22 mouse cellular contexts compared by ENCODE assay signal in the genomic region with DNA sequence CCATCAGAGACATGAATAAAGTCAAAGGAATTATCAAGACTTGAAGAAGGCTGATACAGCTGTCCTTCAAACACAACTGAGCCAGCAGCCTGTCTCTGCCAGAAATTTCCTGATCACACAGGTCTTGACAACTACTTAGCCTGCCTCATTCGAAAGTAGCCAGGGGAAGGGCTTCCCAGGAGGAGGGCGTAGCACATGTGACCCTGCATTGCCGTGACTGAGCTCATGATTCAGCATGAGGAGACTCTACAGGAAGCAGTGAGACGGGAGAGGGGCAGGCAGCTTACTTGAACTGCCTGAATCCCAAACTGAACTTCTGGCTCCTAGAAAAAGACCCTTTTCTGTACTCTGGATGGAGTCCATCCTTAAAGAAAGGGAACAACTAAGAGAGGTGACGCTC.
"Had no signal": no experiment of that assay in that cellular context is flagged by ENCODE, and none has a peak within 500 bp of the region (broad histone marks: within the 10 kb centered on the region; RNA-seq: fewer than 3 reads in every experiment).

No protein-coding gene starts in this region.

- H3K9me3 ChIP-seq: intestine, embryonic 15.5 days; kidney, embryonic 15.5 days; limb, embryonic 10.5 days; limb, embryonic 13.5 days; midbrain, embryonic 10.5 days; neural tube, embryonic 12.5 days; neural tube, embryonic 15.5 days had no signal

- H3K4me1 ChIP-seq: kidney, embryonic 15.5 days; limb, embryonic 13.5 days; neural tube, embryonic 12.5 days had no signal

- ATAC-seq: intestine, embryonic 15.5 days; liver, postnatal 0 days; lung, postnatal 0 days had no signal

- H3K4me3 ChIP-seq: intestine, embryonic 15.5 days; kidney, embryonic 15.5 days; limb, embryonic 10.5 days; limb, embryonic 13.5 days; midbrain, embryonic 10.5 days; neural tube, embryonic 12.5 days; neural tube, embryonic 15.5 days had no signal

- H3K27me3 ChIP-seq: intestine, embryonic 15.5 days; kidney, embryonic 15.5 days; limb, embryonic 13.5 days; neural tube, embryonic 12.5 days; neural tube, embryonic 15.5 days had no signal

- H3K36me3 ChIP-seq: intestine, embryonic 15.5 days; kidney, embryonic 15.5 days; limb, embryonic 10.5 days; limb, embryonic 13.5 days; midbrain, embryonic 10.5 days; neural tube, embryonic 12.5 days; neural tube, embryonic 15.5 days had no signal

- DNase-seq: kidney, adult 11 months; kidney, adult 8-10 months; kidney, postnatal 10 days; kidney, postnatal 36 days; layer of hippocampus, adult 9-11 months; liver; liver, postnatal 0 days; lung, embryonic 14.5 days; midbrain, embryonic 14.5 days; right cerebral cortex, adult 18-20 months; right cerebral cortex, postnatal 14 days; right cerebral cortex, postnatal 4 days; thymus, adult 18-20 months; thymus, postnatal 36 days had no signal
